Mouse (Mus musculus) spleen, adult 2 months (tissue): Measurements from ENCODE around the gene Gm37240. TPM values are rescaled to one million over a fixed set of nuclear protein-coding genes. Genes with fewer than 3 reads are reported as not detected.
"Not testable (repeated sequence)": the region's sequence is repeated elsewhere in the genome, so short reads cannot be mapped to it uniquely, and the experiment has no call there.

Source experiments
- DNase-seq, 2 experiments: peaks; one replicate each; pipeline versions ENCODE4 v3.0.0 to v3.0.0-alpha.2; 2012 to 2021; ENCODE audit warnings: low spot score in 2 of 2, low read depth in 1 of 2
- H3K27ac ChIP-seq: fragments of 200-500 bp; 2 replicates; pipeline ENCODE4 v1.5.1; 2012; ENCODE audit warnings: low read length, inconsistent platforms; ENCODE audit not compliant: insufficient read depth
- H3K27me3 ChIP-seq: fragments of 200-500 bp; 2 replicates; pipeline ENCODE4 v1.6.1; 2012; ENCODE audit warnings: mild to moderate bottlenecking, moderate library complexity, low read length, inconsistent platforms; ENCODE audit not compliant: control insufficient read depth, insufficient read depth
- H3K36me3 ChIP-seq: fragments of 200-500 bp; 2 replicates; pipeline ENCODE4 v1.6.1; 2012; ENCODE audit warnings: mild to moderate bottlenecking, low read length, inconsistent platforms; ENCODE audit not compliant: control insufficient read depth, insufficient read depth
- H3K4me1 ChIP-seq: fragments of 200-500 bp; 2 replicates; pipeline ENCODE4 v1.6.1; 2011; ENCODE audit warnings: inconsistent platforms; ENCODE audit not compliant: control insufficient read depth, insufficient read depth, insufficient read length
- H3K4me3 ChIP-seq: fragments of 200-500 bp; 2 replicates; pipeline ENCODE4 v1.5.1; 2011; ENCODE audit warnings: mild to moderate bottlenecking, inconsistent platforms; ENCODE audit not compliant: insufficient read depth, insufficient read length; ENCODE audit errors: extremely low read depth
- CTCF ChIP-seq: fragments of 200-500 bp; IDR thresholded peaks from 2 replicates; pipeline ENCODE4 v1.5.1; 2011; ENCODE audit warnings: mild to moderate bottlenecking, inconsistent platforms; ENCODE audit not compliant: insufficient read depth, insufficient read length, insufficient replicate concordance; ENCODE audit errors: extremely low read depth
- POLR2A ChIP-seq: fragments of 200-500 bp; IDR thresholded peaks from 2 replicates; pipeline ENCODE4 v1.6.1; 2011; ENCODE audit warnings: low read depth, low read length, inconsistent platforms
- WGBS: fragments of 180-500 bp; shearing (Covaris S2); methylation state at CpG from one replicate; pipeline ENCODE4 v1.1.7; 2018; 5-methylcytosine and 5-hydroxymethylcytosine counted together
- polyA plus RNA-seq: library from polyadenylated mRNA; depleted of rRNA; stranded (reverse); fragments of >200 nt; gene quantifications from 2 replicates; pipeline ENCODE4 v1.2.3, GENCODE M21; 2012

Gene Gm37240
- polyA plus RNA-seq, 1 experiment = 1.1 TPM

DNA sequence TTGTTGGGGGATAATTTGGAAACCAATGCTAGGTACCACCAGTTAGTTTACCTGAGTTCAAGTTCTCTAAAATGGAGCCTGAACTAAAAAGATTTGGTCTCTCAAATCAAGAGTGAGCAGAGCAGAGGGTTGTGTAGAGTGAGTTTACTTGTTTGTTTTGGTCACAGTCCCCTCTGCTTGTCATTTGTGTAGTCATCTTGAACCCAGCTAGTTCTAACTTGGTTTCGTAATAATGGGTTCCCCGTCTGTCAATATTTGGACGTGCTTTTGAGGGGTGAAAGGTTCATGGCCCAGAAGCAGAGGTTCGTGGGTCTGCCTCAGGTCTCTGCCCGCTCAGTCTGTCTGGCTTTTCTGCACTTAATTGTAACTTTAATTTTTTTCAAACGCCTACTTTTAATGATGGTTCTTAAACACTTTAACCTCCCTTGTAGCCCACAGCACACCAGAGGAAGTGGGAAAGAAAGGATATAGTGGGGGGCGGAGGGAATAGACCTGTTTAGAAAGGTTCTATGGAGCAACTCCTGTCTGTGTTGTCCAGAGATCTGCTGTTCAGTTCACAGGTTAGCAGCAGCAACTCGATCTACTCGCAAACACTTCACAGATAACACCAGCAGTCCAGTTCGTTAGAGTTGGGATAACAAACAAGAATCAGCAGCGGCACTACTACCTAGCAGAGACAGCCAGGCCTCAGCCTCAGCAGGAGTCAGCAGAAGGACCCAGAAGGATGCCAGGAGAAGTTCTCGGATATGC, 1237.6 kb downstream of the Gm37240 start:
- Histone ChIP-seq H3K27me3 (no peaks in the 10 kb centered on the region), H3K4me1 (peaks cover 6% of the 10 kb centered on the region; the same call in 1 of the 2 replicates), H3K4me3 (no peak overlapping the region), H3K27ac (no peak overlapping the region), H3K36me3 (no peaks in the 10 kb centered on the region)
- TF ChIP-seq CTCF = no peak
- no peak for TF ChIP-seq POLR2A
- DNase-seq = no peak
- WGBS = 88% methylated on average over 12 of the region's 12 CpGs

- DNase-seq, H3K36me3 ChIP-seq, H3K27ac ChIP-seq, H3K4me1 ChIP-seq, H3K27me3 ChIP-seq, H3K4me3 ChIP-seq: not testable (repeated sequence)
- 64% methylated on average over 4 of the region's 4 CpGs for WGBS
These were observed 1239.2 kb downstream of the Gm37240 start for GRCm38 (mm10) chr3:84648069-84648468.

- TF ChIP-seq POLR2A (no peak), CTCF (no peak)
- no peak overlapping the region for H3K4me3 ChIP-seq
- no peaks in the 10 kb centered on the region for H3K36me3 ChIP-seq
- WGBS = 60% methylated on average over 4 of the region's 4 CpGs
- no peaks in the 10 kb centered on the region for H3K27me3 ChIP-seq
- DNase-seq = no peak
- no peaks in the 10 kb centered on the region; the same call in 1 of the 2 replicates for H3K4me1 ChIP-seq
- H3K27ac ChIP-seq = no peak overlapping the region
These were observed 1239.7 kb downstream of the Gm37240 start for GRCm38 (mm10) chr3:84647616-84648015.

GRCm38 (mm10) chr3:84646331-84646845, 1240.9 kb downstream of the Gm37240 start:
- Histone ChIP-seq H3K4me1 (no peaks in the 10 kb centered on the region; the same call in 1 of the 2 replicates), H3K36me3 (no peaks in the 10 kb centered on the region), H3K27ac (no peak overlapping the region), H3K27me3 (no peaks in the 10 kb centered on the region), H3K4me3 (no peak overlapping the region)
- DNase-seq = no peak
- TF ChIP-seq CTCF (no peak), POLR2A (no peak)
- 70% methylated on average over 8 of the region's 8 CpGs for WGBS

DNA sequence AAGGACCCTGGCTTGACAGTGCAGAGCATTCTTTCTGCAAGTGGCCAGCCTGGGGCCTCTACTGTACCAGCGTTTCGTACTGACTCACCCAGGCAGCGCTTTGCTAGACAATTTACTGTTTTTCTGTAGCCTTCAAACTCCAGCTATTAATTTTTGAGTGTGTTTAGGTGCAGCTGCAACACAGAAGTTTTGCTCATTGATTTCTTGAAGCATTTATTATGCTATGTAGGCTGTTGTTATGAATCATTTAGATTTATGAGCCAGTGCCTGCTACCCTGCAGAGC, 1241.4 kb downstream of the Gm37240 start:
- no peak for TF ChIP-seq POLR2A
- TF ChIP-seq CTCF = no peak
- H3K4me3 ChIP-seq = no peak overlapping the region
- no peak overlapping the region for H3K27ac ChIP-seq
- no peaks in the 10 kb centered on the region; the same call in 1 of the 2 replicates for H3K4me1 ChIP-seq
- H3K36me3 ChIP-seq = no peaks in the 10 kb centered on the region
- no peaks in the 10 kb centered on the region for H3K27me3 ChIP-seq
- WGBS = 87% methylated on average over 3 of the region's 3 CpGs
- DNase-seq = no peak

- WGBS = 81% methylated on average over 9 of the region's 9 CpGs
- H3K27me3 ChIP-seq = no peaks in the 10 kb centered on the region
These were observed 1241.9 kb downstream of the Gm37240 start for GRCm38 (mm10) chr3:84645156-84646006.

More at GRCm38 (mm10) chr3:84645156-84646006, 1241.9 kb downstream of the Gm37240 start:
- Histone ChIP-seq H3K4me1 (no peaks in the 10 kb centered on the region; the same call in 1 of the 2 replicates), H3K36me3 (no peaks in the 10 kb centered on the region), H3K4me3 (no peak overlapping the region), H3K27ac (no peak overlapping the region)
- no peak for DNase-seq
- TF ChIP-seq POLR2A = no peak
- TF ChIP-seq CTCF = no peak
